Mouse (Mus musculus) kidney, embryonic 15.5 days (tissue): ENCODE measurements at regions not wholly inside any gene's neighbourhood (a gene's known extent, or its start where the extent isn't known, plus 50 kb on each side); places are given as distances from the start of the nearest gene placed in this dataset.

ENCODE experiments used
- ATAC-seq: fragments of 200-750 bp; cut with Nextera tagmentation; replicated peaks from 2 replicates; pipeline ENCODE4 v1.8.0; 2017; ENCODE audit warnings: moderate TSS enrichment; ENCODE audit not compliant: low FRiP score
- H3K27ac ChIP-seq: fragments of 300-500 bp; sonication (generic); 2 replicates; pipeline ENCODE4 v1.5.1; 2015; ENCODE audit warnings: mild to moderate bottlenecking, inconsistent platforms
- H3K27me3 ChIP-seq: fragments of 300-500 bp; sonication (generic); 2 replicates; pipeline ENCODE4 v1.6.1; 2015; ENCODE audit warnings: inconsistent platforms
- H3K36me3 ChIP-seq: fragments of 300-500 bp; sonication (generic); 2 replicates; pipeline ENCODE4 v1.6.1; 2015; ENCODE audit warnings: inconsistent platforms
- H3K4me1 ChIP-seq: fragments of 300-500 bp; sonication (generic); 2 replicates; pipeline ENCODE4 v1.6.1; 2015; ENCODE audit warnings: inconsistent platforms
- H3K4me2 ChIP-seq: fragments of 300-500 bp; sonication (generic); 2 replicates; pipeline ENCODE4 v1.6.1; 2015; ENCODE audit warnings: moderate library complexity, mild to moderate bottlenecking, inconsistent platforms
- H3K4me3 ChIP-seq: fragments of 300-500 bp; sonication (generic); replicated peaks from 2 replicates; pipeline ENCODE4 v1.5.1; 2015; ENCODE audit warnings: mild to moderate bottlenecking, inconsistent platforms
- H3K9ac ChIP-seq: fragments of 300-500 bp; sonication (generic); 2 replicates; pipeline ENCODE4 v1.6.1; 2015; ENCODE audit warnings: mild to moderate bottlenecking, inconsistent platforms
- H3K9me3 ChIP-seq: fragments of 300-500 bp; sonication (generic); replicated peaks from 2 replicates; pipeline ENCODE4 v1.6.1; 2016; ENCODE audit warnings: inconsistent platforms
- WGBS: fragments of 180-500 bp; shearing (Covaris S2); methylation state at CpG from one replicate; pipeline ENCODE4 v1.1.7; 2015; ENCODE audit warnings: mixed read lengths; 5-methylcytosine and 5-hydroxymethylcytosine counted together

GRCm38 (mm10) chr14:61686101-61686691 is 78.9 kb downstream of the Kcnrg start:
- no peak overlapping the region for H3K27ac ChIP-seq
- H3K9ac ChIP-seq, result no peak overlapping the region
- H3K27me3 ChIP-seq, result peaks cover 72% of the 10 kb centered on the region
- peaks cover 65% of the 10 kb centered on the region for H3K4me1 ChIP-seq
- no peak for ATAC-seq
- no peaks in the 10 kb centered on the region for H3K9me3 ChIP-seq
- WGBS, result 3% methylated on average over 32 of the region's 35 CpGs
- H3K4me3 ChIP-seq, result peak overlapping the region; percentile 48
- H3K36me3 ChIP-seq, result no peaks in the 10 kb centered on the region
- H3K4me2 ChIP-seq, result peak overlapping the region; percentile 88

GRCm38 (mm10) chr14:61686821-61687341 is 79.6 kb downstream of the Kcnrg start:
- H3K9me3 ChIP-seq, result no peaks in the 10 kb centered on the region
- H3K36me3 ChIP-seq, result no peaks in the 10 kb centered on the region
- H3K27me3 ChIP-seq, result peaks cover 75% of the 10 kb centered on the region
- peak overlapping the region; percentile 88 for H3K4me2 ChIP-seq
- peak overlapping the region; percentile 26; the same call in 1 of the 2 replicates for H3K9ac ChIP-seq
- H3K4me3 ChIP-seq, result peak overlapping the region; percentile 48
- no peak for ATAC-seq
- 1% methylated on average over 33 of the region's 33 CpGs for WGBS
- peaks cover 65% of the 10 kb centered on the region for H3K4me1 ChIP-seq
- H3K27ac ChIP-seq, result no peak overlapping the region

GRCm38 (mm10) chr14:61687346-61688012 is 80.2 kb downstream of the Kcnrg start:
- Histone ChIP-seq H3K36me3 (no peaks in the 10 kb centered on the region), H3K27me3 (peaks cover 77% of the 10 kb centered on the region), H3K4me3 (peak overlapping the region; percentile 48), H3K9ac (peak overlapping the region; percentile 26; the same call in 1 of the 2 replicates), H3K9me3 (no peaks in the 10 kb centered on the region), H3K4me1 (peaks cover 65% of the 10 kb centered on the region), H3K4me2 (peak overlapping the region; percentile 88), H3K27ac (no peak overlapping the region)
- WGBS, result 2% methylated on average over 15 of the region's 15 CpGs
- ATAC-seq, result no peak

- no peak overlapping the region for H3K4me3 ChIP-seq
- H3K9me3 ChIP-seq, result no peaks in the 10 kb centered on the region
- H3K4me1 ChIP-seq, result peaks cover 61% of the 10 kb centered on the region
- WGBS, result 4% methylated on average over 11 of the region's 11 CpGs
- no peak overlapping the region for H3K9ac ChIP-seq
- ATAC-seq, result no peak
- H3K36me3 ChIP-seq, result no peaks in the 10 kb centered on the region
- H3K4me2 ChIP-seq, result no peak overlapping the region
- H3K27me3 ChIP-seq, result peaks cover 76% of the 10 kb centered on the region
- H3K27ac ChIP-seq, result no peak overlapping the region
Measured at GRCm38 (mm10) chr14:61688013-61688520, 80.8 kb downstream of the Kcnrg start.

- ATAC-seq, result no peak
- Histone ChIP-seq H3K27me3 (peaks cover 72% of the 10 kb centered on the region), H3K9me3 (no peaks in the 10 kb centered on the region)
Measured at GRCm38 (mm10) chr14:61688666-61689065, 81.4 kb downstream of the Kcnrg start.

GRCm38 (mm10) chr14:61689281-61689680 is 82.0 kb downstream of the Kcnrg start:
- Histone ChIP-seq H3K4me2 (peak overlapping the region; percentile 64), H3K4me1 (peaks cover 48% of the 10 kb centered on the region), H3K4me3 (peak overlapping the region; percentile 36), H3K27ac (no peak overlapping the region), H3K9ac (0 out of 2 replicates have a peak overlapping the region, but pooled peaks have one; percentile 14), H3K9me3 (no peaks in the 10 kb centered on the region), H3K36me3 (no peaks in the 10 kb centered on the region), H3K27me3 (peaks cover 68% of the 10 kb centered on the region)
- 1% methylated on average over 21 of the region's 21 CpGs for WGBS
- ATAC-seq, result no peak

More at GRCm38 (mm10) chr14:61688666-61689065, 81.4 kb downstream of the Kcnrg start:
- 1% methylated on average over 9 of the region's 9 CpGs for WGBS
- peaks cover 55% of the 10 kb centered on the region for H3K4me1 ChIP-seq
- H3K9ac ChIP-seq, result no peak overlapping the region
- H3K4me2 ChIP-seq, result peak overlapping the region; percentile 64
- peak overlapping the region; percentile 36 for H3K4me3 ChIP-seq
- no peak overlapping the region for H3K27ac ChIP-seq
- no peaks in the 10 kb centered on the region for H3K36me3 ChIP-seq

- no peaks in the 10 kb centered on the region for H3K9me3 ChIP-seq
- H3K4me3 ChIP-seq, result peak overlapping the region; percentile 36
- H3K27me3 ChIP-seq, result peaks cover 63% of the 10 kb centered on the region
- 17% methylated on average over 24 of the region's 24 CpGs for WGBS
- peaks cover 43% of the 10 kb centered on the region for H3K4me1 ChIP-seq
- ATAC-seq, result no peak
- 0 out of 2 replicates have a peak overlapping the region, but pooled peaks have one; percentile 14 for H3K9ac ChIP-seq
- H3K4me2 ChIP-seq, result peak overlapping the region; percentile 64
- no peak overlapping the region for H3K27ac ChIP-seq
- H3K36me3 ChIP-seq, result no peaks in the 10 kb centered on the region
Measured at GRCm38 (mm10) chr14:61689776-61690175, 82.5 kb downstream of the Kcnrg start.

GRCm38 (mm10) chr14:61691785-61692372 is 84.6 kb downstream of the Kcnrg start:
- Histone ChIP-seq H3K4me3 (no peak overlapping the region), H3K27me3 (peaks cover 45% of the 10 kb centered on the region), H3K4me2 (no peak overlapping the region), H3K4me1 (peaks cover 24% of the 10 kb centered on the region), H3K36me3 (no peaks in the 10 kb centered on the region), H3K9me3 (no peaks in the 10 kb centered on the region), H3K27ac (no peak overlapping the region), H3K9ac (no peak overlapping the region)
- WGBS, result 82% methylated on average over 6 of the region's 6 CpGs
- no peak for ATAC-seq

GRCm38 (mm10) chr14:61694796-61695195 is 87.5 kb downstream of the Kcnrg start:
- Histone ChIP-seq H3K4me2 (no peak overlapping the region), H3K9ac (no peak overlapping the region), H3K36me3 (no peaks in the 10 kb centered on the region), H3K4me3 (no peak overlapping the region), H3K27me3 (peaks cover 23% of the 10 kb centered on the region), H3K9me3 (no peaks in the 10 kb centered on the region), H3K4me1 (peaks cover 7% of the 10 kb centered on the region), H3K27ac (no peak overlapping the region)
- no peak for ATAC-seq
- WGBS, result 92% methylated on average over 3 of the region's 3 CpGs

GRCm38 (mm10) chr14:61696290-61696842 is 89.1 kb downstream of the Kcnrg start:
- Histone ChIP-seq H3K4me2 (no peak overlapping the region), H3K27ac (no peak overlapping the region), H3K9ac (no peak overlapping the region), H3K27me3 (peaks cover 7% of the 10 kb centered on the region), H3K36me3 (no peaks in the 10 kb centered on the region), H3K4me3 (no peak overlapping the region), H3K4me1 (0 out of 2 replicates have a peak, but pooled peaks cover 5% of the 10 kb centered on the region), H3K9me3 (no peaks in the 10 kb centered on the region)
- no peak for ATAC-seq
- 60% methylated on average over 7 of the region's 7 CpGs for WGBS

GRCm38 (mm10) chr14:61696886-61697554 is 89.8 kb downstream of the Kcnrg start:
- H3K9ac ChIP-seq, result no peak overlapping the region
- H3K36me3 ChIP-seq, result no peaks in the 10 kb centered on the region
- 0 out of 2 replicates have a peak, but pooled peaks cover 5% of the 10 kb centered on the region for H3K4me1 ChIP-seq
- no peak overlapping the region for H3K4me3 ChIP-seq
- WGBS, result 52% methylated on average over 13 of the region's 13 CpGs
- H3K27me3 ChIP-seq, result peaks cover 5% of the 10 kb centered on the region; the same call in 1 of the 2 replicates
- H3K27ac ChIP-seq, result no peak overlapping the region
- ATAC-seq, result no peak
- no peaks in the 10 kb centered on the region for H3K9me3 ChIP-seq
- H3K4me2 ChIP-seq, result no peak overlapping the region
